Mouse (Mus musculus) kidney, postnatal 25 days (tissue): ENCODE measurements at regions not wholly inside any gene's neighbourhood (a gene's known extent, or its start where the extent isn't known, plus 50 kb on each side); places are given as distances from the start of the nearest gene placed in this dataset.

Experiments
- DNase-seq, 2 experiments: peaks; one replicate each; pipeline ENCODE4 v3.0.0; 2021; ENCODE audit warnings: mixed read lengths in 2 of 2

- no peak for DNase-seq
Observed at GRCm38 (mm10) chr12:68871259-68871658, 287.7 kb downstream of the Rps29 start.

- no peak for DNase-seq
Observed at GRCm38 (mm10) chr12:68862991-68863356, 296.0 kb downstream of the Rps29 start.

GRCm38 (mm10) chr12:68862313-68862990 lies 296.5 kb downstream of the Rps29 start:
- peak in 1 of 2 experiments; percentile 60 for DNase-seq

- DNase-seq, result no peak
Observed at GRCm38 (mm10) chr12:68860332-68860731, 298.7 kb downstream of the Rps29 start.

- no peak for DNase-seq
Observed at GRCm38 (mm10) chr12:68849616-68850140, 309.3 kb downstream of the Rps29 start.

- DNase-seq, result no peak
Observed at GRCm38 (mm10) chr12:68840815-68841214, 318.2 kb downstream of the Rps29 start.

GRCm38 (mm10) chr12:68840156-68840555 lies 318.8 kb downstream of the Rps29 start:
- DNase-seq, result no peak

GRCm38 (mm10) chr12:68836023-68836422 lies 323.0 kb downstream of the Rps29 start:
- DNase-seq, result no peak

- no peak for DNase-seq
Observed at GRCm38 (mm10) chr12:68833914-68834313, 325.1 kb downstream of the Rps29 start.

GRCm38 (mm10) chr12:68829404-68829803 lies 329.6 kb downstream of the Rps29 start:
- no peak for DNase-seq

GRCm38 (mm10) chr12:68827549-68828249 lies 331.3 kb downstream of the Rps29 start:
- DNase-seq, result no peak

- no peak for DNase-seq
Observed at GRCm38 (mm10) chr12:68794396-68794795, 364.6 kb downstream of the Rps29 start.

- DNase-seq, result no peak
Observed at GRCm38 (mm10) chr12:68783636-68784035, 375.4 kb downstream of the Rps29 start.

- no peak for DNase-seq
Observed at GRCm38 (mm10) chr12:68775503-68775902, 383.5 kb downstream of the Rps29 start.

- no peak for DNase-seq
Observed at GRCm38 (mm10) chr12:68774800-68775199, 384.2 kb downstream of the Rps29 start.

GRCm38 (mm10) chr12:68758263-68759020 lies 400.5 kb downstream of the Rps29 start:
- no peak for DNase-seq

- no peak for DNase-seq
Observed at GRCm38 (mm10) chr12:68728882-68729281, 430.1 kb downstream of the Rps29 start.

GRCm38 (mm10) chr12:68718946-68719345 lies 440.0 kb downstream of the Rps29 start:
- no peak for DNase-seq

- DNase-seq, result no peak
Observed at GRCm38 (mm10) chr12:68694275-68695267, 464.4 kb downstream of the Rps29 start.

GRCm38 (mm10) chr12:68688262-68688661 lies 470.7 kb downstream of the Rps29 start:
- no peak for DNase-seq

- no peak for DNase-seq
Observed at GRCm38 (mm10) chr12:68683897-68684296, 475.1 kb downstream of the Rps29 start.

- no peak for DNase-seq
Observed at GRCm38 (mm10) chr12:68683176-68683575, 475.8 kb downstream of the Rps29 start.
